Mouse (Mus musculus): Measurements from ENCODE around the gene Cks1b.

- TF ChIP-seq CTCF (IDR thresholded peaks at IDR 0.05; ENCODE audit: insufficient read depth, low read length), result no peak
- TF ChIP-seq POLR2A (IDR thresholded peaks at IDR 0.05; ENCODE audit: borderline replicate concordance, extremely low read depth, low read depth, low read length), result no peak
These were observed 40.3 kb upstream of the Cks1b start for GRCm38 (mm10) chr3:89458372-89458964.
